Mouse (Mus musculus) hindbrain, embryonic 11.5 days (tissue): ENCODE data around the gene Psenen. TPM values are rescaled to one million over a fixed set of nuclear protein-coding genes. Genes with fewer than 3 reads are reported as not detected.

ENCODE experiments used
- ATAC-seq: fragments of 200-750 bp; cut with Nextera tagmentation; 2 replicates; pipeline ENCODE4 v1.8.0; 2017; ENCODE audit warnings: mild to moderate bottlenecking, moderate TSS enrichment, moderate library complexity; ENCODE audit not compliant: low FRiP score
- DNase-seq: peaks from one replicate; pipeline ENCODE4 v3.0.0-alpha.2; 2015; ENCODE audit warnings: low spot score
- H3K27ac ChIP-seq: fragments of 300-500 bp; sonication (generic); 2 replicates; pipeline ENCODE4 v1.5.1; 2014; ENCODE audit warnings: mild to moderate bottlenecking, low read depth, low read length
- H3K27me3 ChIP-seq: fragments of 300-500 bp; sonication (generic); 2 replicates; pipeline ENCODE4 v1.6.1; 2014; ENCODE audit warnings: mild to moderate bottlenecking, low read length, moderate library complexity, mixed read lengths; ENCODE audit not compliant: control insufficient read depth, insufficient read depth
- H3K36me3 ChIP-seq: fragments of 300-500 bp; sonication (generic); 2 replicates; pipeline ENCODE4 v1.6.1; 2014; ENCODE audit warnings: mild to moderate bottlenecking, low read length, moderate library complexity, mixed read lengths; ENCODE audit not compliant: control insufficient read depth, insufficient read depth
- H3K4me1 ChIP-seq: fragments of 300-500 bp; sonication (generic); replicated peaks from 2 replicates; pipeline ENCODE4 v1.6.1; 2014; ENCODE audit warnings: low read length, mixed read lengths; ENCODE audit not compliant: control insufficient read depth, insufficient read depth
- H3K4me2 ChIP-seq: fragments of 300-500 bp; sonication (generic); replicated peaks from 2 replicates; pipeline ENCODE4 v1.6.1; 2014; ENCODE audit warnings: mild to moderate bottlenecking, low read depth, low read length
- H3K4me3 ChIP-seq: fragments of 300-500 bp; sonication (generic); 2 replicates; pipeline ENCODE4 v1.5.1; 2014; ENCODE audit warnings: low read depth, low read length
- H3K9ac ChIP-seq: fragments of 300-500 bp; sonication (generic); 2 replicates; pipeline ENCODE4 v1.6.1; 2014; ENCODE audit warnings: low read depth, low read length
- H3K9me3 ChIP-seq: fragments of 300-500 bp; sonication (generic); 2 replicates; pipeline ENCODE4 v1.6.1; 2016; ENCODE audit warnings: low read length; ENCODE audit not compliant: control insufficient read depth
- WGBS: fragments of 180-500 bp; shearing (Covaris S2); extraction: QIAGEN DNeasy Blood & Tissue Kit; methylation state at CpG from one replicate; pipeline ENCODE4 v1.1.7; 2014; 5-methylcytosine and 5-hydroxymethylcytosine counted together
- polyA plus RNA-seq: library from polyadenylated mRNA; unstranded; fragments of >200 nt; fragmentation: Nextera tagmentation; extraction: Ambion mirVana; gene quantifications from 2 replicates; pipeline ENCODE4 v1.2.1, GENCODE M21; 2014

Psenen gene
- polyA plus RNA-seq, 1 experiment from 2014 or later = 105 TPM

DNA sequence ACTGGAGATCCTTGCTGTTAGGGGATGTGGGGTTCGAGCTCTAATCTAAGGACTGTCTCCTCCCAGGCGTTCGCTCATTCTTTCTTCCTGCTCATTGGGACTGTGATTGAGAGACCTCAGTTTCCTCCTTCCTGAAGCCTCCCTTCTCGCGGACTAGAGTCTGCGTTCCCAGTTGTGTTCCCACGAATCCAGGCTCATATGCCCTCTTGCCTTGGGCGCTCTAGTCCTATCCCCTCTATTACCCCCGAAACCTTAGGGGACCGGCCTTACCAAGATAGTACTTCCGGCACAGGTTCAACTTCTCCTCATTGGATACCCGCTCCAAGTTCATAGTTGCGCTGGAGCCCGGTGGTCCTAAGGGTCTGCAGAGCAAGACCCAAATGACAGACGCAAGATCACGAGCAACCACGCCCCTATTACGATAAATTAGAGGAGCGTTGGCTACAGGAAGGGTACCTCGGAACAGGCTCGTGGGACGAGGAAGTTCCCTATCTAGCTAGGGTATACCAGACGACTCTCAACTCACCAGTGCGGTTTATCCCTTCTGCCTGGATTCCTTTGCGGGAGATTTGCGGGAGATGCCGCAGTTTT is 806 bp downstream of the Psenen start:
- Histone ChIP-seq H3K4me3 (peak overlapping the region; percentile 76), H3K4me2 (peak overlapping the region; percentile 58), H3K4me1 (no peaks in the 10 kb centered on the region; the same call in 1 of the 2 replicates), H3K36me3 (no peaks in the 10 kb centered on the region), H3K9ac (peak overlapping the region; percentile 54), H3K9me3 (no peaks in the 10 kb centered on the region), H3K27me3 (no peaks in the 10 kb centered on the region), H3K27ac (0 out of 2 replicates have a peak overlapping the region, but pooled peaks have one; percentile 37)
- ATAC-seq = peak; percentile 24; the same call in 1 of the 2 replicates
- 3% methylated on average over 27 of the region's 27 CpGs for WGBS
- DNase-seq = peak; percentile 46

DNA sequence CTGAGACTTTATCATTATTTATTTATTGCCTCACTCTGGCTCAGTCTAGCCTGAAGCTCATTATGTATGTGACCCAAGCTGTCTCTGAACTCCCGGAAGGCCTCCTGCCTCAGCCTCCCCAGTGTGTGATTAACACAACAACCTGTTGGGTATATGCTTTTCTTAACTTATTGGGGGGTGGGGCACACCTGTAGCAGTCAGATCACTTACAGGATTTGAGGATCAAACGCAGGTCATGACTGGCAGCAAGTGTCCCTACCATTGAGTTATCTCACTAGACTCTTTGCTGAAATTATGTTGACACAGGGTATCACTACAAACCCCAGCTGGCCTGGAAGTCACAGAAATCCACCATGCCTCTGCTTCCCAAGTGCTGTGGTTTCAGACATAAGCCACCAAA is 3.1 kb downstream of the Psenen start:
- Histone ChIP-seq H3K27ac (no peak overlapping the region), H3K4me3 (no peak overlapping the region), H3K27me3 (no peaks in the 10 kb centered on the region), H3K9ac (no peak overlapping the region), H3K4me2 (no peak overlapping the region), H3K9me3 (no peaks in the 10 kb centered on the region), H3K4me1 (no peaks in the 10 kb centered on the region; the same call in 1 of the 2 replicates), H3K36me3 (0 out of 2 replicates have a peak, but pooled peaks cover 5% of the 10 kb centered on the region)
- DNase-seq (no peak), ATAC-seq (no peak)
- WGBS = 65% methylated on average over 2 of the region's 2 CpGs

DNA sequence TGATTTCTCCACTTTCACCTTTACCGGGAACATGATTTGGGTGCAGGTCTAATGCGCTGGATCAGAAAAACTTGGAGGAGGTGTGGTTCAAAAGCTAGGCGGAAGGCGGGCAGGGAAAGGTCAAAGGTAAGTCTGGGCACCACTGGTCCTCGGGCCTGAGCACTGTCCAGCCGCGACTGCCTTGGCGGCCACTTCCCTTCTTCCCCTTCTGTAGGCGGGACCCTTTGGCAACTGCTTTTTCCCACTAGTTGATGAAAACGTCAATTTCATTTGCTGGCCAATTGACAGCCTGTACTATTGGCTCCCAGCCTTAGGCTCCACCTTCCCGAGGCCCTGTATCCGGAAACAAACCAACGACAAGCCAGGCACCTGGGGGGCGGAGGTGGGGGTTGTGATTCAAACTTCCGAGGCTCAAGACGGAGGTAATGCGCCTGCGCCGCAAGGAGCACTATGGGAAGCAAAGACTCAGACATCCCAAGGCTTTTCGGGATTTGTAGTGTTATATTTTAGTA is 3.9 kb downstream of the Psenen start, which contains the start of gene Lin37:
TSS of gene Lin37 (minus strand) at position 396 of the 512 bp plus-strand sequence.
- H3K4me1 ChIP-seq = no peaks in the 10 kb centered on the region; the same call in 1 of the 2 replicates
- 0 out of 2 replicates have a peak, but pooled peaks cover 5% of the 10 kb centered on the region for H3K36me3 ChIP-seq
- no peak within 1 kb of the TSS for H3K27ac ChIP-seq
- peak within 1 kb of the TSS; percentile 68 for H3K4me2 ChIP-seq
- peak within 1 kb of the TSS; percentile 40 for H3K9ac ChIP-seq
- DNase-seq (peak; percentile 94), ATAC-seq (peak; percentile 86)
- under 1% methylated on average over 20 of the region's 20 CpGs for WGBS
- peak within 1 kb of the TSS; percentile 38 for H3K4me3 ChIP-seq
- H3K9me3 ChIP-seq = no peaks in the 10 kb centered on the region
- H3K27me3 ChIP-seq = no peaks in the 10 kb centered on the region

DNA sequence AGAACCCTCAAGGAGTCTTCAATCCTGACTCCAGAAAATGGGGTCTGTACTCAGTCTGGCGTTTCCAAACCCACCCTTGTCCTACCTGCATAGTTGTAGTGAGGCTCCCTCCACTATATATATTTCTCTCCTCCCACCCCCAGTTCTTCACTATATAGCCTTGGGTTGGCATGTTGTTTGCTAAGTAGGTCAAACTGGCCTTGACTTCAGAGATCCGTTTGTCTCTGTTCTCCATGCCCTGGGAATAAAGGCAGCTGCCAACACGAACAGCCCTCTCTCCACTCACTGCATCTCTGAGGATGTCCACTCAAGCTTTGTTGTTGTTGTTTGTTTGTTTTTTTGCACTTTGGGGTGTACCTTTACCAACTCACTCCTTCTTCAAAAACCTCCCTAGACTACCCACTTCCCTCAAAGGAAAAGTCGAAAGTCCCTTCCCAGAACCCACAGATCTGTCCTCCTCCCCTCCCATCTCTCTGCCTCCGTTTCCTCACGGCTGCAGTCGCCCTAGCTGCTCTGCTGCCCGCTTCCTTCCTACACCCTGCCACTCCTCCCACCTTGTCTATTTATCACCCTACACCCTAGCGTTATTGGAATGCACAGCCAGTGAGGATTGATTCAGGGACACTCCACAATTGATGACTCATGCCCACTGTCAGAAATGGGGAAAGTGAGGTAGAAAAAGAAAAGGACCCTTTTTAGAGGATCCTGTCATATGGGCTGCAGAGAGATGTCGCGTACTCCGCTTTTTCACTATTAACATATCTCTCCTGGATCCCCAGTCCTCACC is 4.6 kb downstream of the Psenen start:
- H3K27ac ChIP-seq = no peak overlapping the region
- WGBS = 19% methylated on average over 12 of the region's 12 CpGs
- ATAC-seq = peak; percentile 3

DNA sequence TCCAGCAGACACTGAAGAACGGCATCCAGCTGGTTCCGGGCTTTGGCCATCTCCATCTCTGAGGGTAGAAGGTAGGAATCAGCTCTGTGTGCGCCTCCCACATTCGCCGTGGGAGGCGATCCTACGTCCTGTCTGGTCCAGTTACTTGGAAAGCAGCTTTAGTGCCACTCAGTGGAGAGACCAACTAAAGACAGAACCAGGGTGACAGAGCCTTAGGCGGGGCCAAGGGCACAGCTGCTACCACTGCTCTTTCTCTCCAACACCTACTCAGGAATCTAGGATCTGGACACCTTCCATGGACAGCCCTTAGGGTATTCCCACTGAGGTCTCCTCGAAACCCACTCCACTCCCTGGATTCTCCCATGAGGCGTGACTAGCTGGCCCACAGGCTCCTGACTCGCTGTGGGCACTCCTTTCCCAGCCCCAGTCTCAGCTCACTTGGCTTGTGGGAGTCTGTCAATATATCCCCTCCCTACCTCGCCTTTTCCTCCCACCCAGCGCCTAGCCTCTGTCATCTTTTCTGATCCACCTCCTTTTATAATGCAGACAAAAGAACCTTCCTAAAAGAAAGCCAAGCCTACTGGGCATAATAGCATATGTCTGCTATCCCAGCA is 5.4 kb downstream of the Psenen start:
- H3K9me3 ChIP-seq = no peaks in the 10 kb centered on the region
- peaks cover 3% of the 10 kb centered on the region for H3K4me1 ChIP-seq
- no peak overlapping the region; the same call in 1 of the 2 replicates for H3K9ac ChIP-seq
- H3K27me3 ChIP-seq = no peaks in the 10 kb centered on the region
- no peak for ATAC-seq
- H3K36me3 ChIP-seq = 0 out of 2 replicates have a peak, but pooled peaks cover 5% of the 10 kb centered on the region
- H3K4me3 ChIP-seq = peak overlapping the region; percentile 38; the same call in 1 of the 2 replicates
- no peak overlapping the region; the same call in 1 of the 2 replicates for H3K4me2 ChIP-seq
- 87% methylated on average over 13 of the region's 13 CpGs for WGBS
- no peak for DNase-seq
- no peak overlapping the region for H3K27ac ChIP-seq

More for the DNA sequence above, 4.6 kb downstream of the Psenen start:
- H3K36me3 ChIP-seq = 0 out of 2 replicates have a peak, but pooled peaks cover 5% of the 10 kb centered on the region
- H3K4me1 ChIP-seq = no peaks in the 10 kb centered on the region; the same call in 1 of the 2 replicates
- no peak for DNase-seq
- H3K4me3 ChIP-seq = peak overlapping the region; percentile 38
- H3K9ac ChIP-seq = peak overlapping the region; percentile 40
- peak overlapping the region; percentile 68 for H3K4me2 ChIP-seq
- H3K27me3 ChIP-seq = no peaks in the 10 kb centered on the region
- H3K9me3 ChIP-seq = no peaks in the 10 kb centered on the region

DNA sequence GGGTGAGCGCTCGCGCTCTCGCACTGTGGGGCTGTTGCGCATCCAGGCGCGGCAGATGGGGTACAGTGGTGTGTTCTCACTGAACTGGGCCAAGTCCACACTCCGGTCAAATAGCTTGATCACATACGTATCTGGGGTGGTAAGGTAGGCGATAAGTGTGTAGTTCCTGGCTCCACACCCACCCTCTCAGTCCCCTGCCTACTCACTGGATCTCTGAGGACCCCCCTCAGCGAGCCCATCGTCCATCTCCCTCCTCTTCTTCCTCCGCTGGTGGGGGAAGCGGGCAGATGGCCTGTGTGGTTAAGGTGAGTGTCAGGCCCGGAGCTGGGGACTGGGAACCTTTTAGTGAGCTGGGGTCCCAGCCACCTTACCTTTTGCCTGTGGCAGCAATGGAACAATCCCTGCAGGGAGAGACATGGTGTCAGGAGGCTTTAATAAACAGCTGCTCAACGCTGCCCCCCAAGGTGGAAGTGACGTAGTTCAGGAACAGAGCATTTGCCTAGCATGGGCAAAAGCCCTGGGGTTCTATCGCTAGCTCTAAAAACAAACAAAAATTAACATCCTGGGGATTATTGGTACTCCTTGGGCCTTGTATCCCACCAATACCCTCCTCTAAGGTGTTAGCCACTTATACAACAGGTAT is 6.4 kb downstream of the Psenen start:
- DNase-seq (peak; percentile 37), ATAC-seq (no peak)
- H3K9ac ChIP-seq = no peak overlapping the region
- H3K9me3 ChIP-seq = no peaks in the 10 kb centered on the region
- H3K36me3 ChIP-seq = 0 out of 2 replicates have a peak, but pooled peaks cover 5% of the 10 kb centered on the region
- no peak overlapping the region for H3K4me2 ChIP-seq
- WGBS = 94% methylated on average over 18 of the region's 18 CpGs
- no peaks in the 10 kb centered on the region for H3K27me3 ChIP-seq
- no peak overlapping the region for H3K27ac ChIP-seq
- H3K4me1 ChIP-seq = peaks cover 3% of the 10 kb centered on the region
- H3K4me3 ChIP-seq = no peak overlapping the region

DNA sequence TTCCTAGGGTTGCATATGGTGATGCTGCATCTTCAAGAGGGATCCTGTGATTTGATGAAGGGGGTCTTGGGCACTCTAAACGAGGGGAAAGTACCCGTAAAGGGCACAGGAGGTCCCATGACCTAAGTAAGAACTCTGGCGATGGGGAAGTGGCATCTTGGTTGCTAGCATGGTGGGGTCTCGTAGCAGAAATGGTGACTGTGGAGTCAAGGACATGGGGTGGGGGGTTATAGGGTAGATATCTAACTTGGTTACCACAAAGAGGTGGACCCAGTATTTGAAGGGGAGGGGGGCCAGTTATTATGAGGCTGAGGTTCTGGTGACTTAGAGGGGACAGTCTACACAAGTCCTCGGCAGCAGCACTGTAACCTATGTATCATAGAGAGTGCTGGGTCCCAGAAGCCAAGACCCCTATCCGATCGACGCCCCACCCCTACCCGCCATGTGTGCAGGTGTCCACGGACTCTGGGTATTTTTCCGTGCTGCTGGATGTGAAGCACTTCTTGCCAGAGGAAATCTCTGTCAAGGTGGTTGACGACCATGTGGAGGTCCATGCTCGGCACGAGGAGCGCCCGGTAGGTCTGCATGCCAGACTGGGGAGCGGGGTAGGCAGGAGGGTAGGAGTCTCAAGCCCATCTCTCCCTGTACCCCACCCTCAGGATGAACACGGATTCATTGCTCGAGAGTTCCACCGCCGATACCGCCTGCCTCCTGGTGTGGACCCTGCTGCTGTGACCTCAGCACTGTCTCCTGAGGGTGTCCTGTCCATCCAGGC is 9.4 kb downstream of the Psenen start:
- Histone ChIP-seq H3K9me3 (no peaks in the 10 kb centered on the region), H3K4me1 (peaks cover 3% of the 10 kb centered on the region), H3K9ac (peak overlapping the region; percentile 64; the same call in 1 of the 2 replicates), H3K27me3 (no peaks in the 10 kb centered on the region), H3K27ac (no peak overlapping the region), H3K4me3 (peak overlapping the region; percentile 56; the same call in 1 of the 2 replicates), H3K36me3 (0 out of 2 replicates have a peak, but pooled peaks cover 5% of the 10 kb centered on the region), H3K4me2 (peak overlapping the region; percentile 88)
- no peak for ATAC-seq
- DNase-seq = no peak
- WGBS = 87% methylated on average over 22 of the region's 22 CpGs
